Mouse (Mus musculus) CD4-positive naive resting alpha-beta T cell, adult 57 days (primary cell): ENCODE results near the gene Hras. TPM values are rescaled to one million over a fixed set of nuclear protein-coding genes. Genes with fewer than 3 reads are reported as not detected.

Experiments
- total RNA-seq: library from RNA; stranded (reverse); gene quantifications from one replicate; pipeline ENCODE4 v1.2.4, GENCODE M21; 2023

The Hras gene
- 31.0 TPM for total RNA-seq

DNA sequence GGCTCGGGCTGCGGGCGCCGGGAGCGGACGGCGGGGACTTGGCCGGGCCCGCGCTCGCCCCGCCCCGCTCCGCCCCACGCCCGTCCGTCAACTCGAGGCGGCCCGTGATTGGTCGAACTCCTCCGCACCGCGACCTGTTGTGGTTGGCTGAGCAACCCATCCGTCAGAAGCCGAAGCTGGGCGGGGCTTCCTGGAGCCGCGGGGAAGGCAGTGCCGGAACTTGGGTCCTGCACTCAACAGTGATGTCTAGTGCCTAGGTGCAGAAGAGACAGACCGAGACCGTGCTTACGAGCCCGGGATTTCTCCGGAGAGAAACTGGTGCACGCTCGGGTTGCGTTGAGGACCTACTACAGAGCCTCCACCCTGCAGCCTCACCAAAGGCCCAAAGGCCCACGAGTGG, at the start of gene Hras, which contains the start of gene Lrrc56:
Gene Hras, minus strand, starts transcription at position 58 of the 400 bp plus-strand sequence.
Gene Lrrc56, plus strand, starts transcription at position 210 of the 400 bp plus-strand sequence.

DNA sequence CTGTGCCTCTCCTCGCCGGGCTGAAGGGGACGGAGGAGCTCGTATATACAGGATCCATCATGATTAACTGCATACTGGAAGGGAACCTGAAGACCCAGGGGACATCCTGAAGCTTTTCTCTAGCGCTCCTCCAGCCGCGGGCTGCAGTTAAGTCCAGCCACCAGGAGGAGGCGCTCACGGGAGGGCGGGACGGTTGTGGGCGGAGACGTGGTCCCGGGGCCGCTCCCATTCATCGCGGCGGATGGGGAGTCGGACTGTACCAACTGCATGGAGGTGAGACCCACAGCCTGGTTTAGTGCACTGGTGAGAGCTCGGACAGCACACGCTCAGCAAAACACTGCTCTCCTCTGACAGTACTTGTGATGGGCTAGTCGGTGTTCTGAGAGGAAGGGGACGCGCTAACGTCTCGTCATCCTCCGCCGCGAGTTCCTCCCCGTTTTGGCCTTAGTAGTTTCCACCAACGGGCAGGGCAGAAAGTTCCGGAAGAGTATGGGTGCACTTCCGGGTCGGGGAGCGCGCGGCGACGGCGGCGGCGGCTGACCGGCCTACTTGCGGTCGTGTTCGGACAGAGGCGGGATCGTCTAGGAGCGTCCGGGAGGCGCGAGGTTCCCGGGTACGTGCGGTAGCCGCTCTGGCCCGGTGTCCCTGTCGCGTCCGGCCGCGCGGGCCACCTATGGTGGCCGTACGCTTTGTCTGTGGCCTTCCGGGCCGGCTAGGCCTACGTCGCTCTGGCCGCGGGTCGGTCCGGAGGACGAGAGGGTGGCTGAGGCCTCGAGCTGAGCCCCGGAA, 34.7 kb upstream of the Hras start, which contains the start of gene Phrf1:
Gene Phrf1, plus strand, starts transcription at position 506 of the 789 bp plus-strand sequence.

DNA sequence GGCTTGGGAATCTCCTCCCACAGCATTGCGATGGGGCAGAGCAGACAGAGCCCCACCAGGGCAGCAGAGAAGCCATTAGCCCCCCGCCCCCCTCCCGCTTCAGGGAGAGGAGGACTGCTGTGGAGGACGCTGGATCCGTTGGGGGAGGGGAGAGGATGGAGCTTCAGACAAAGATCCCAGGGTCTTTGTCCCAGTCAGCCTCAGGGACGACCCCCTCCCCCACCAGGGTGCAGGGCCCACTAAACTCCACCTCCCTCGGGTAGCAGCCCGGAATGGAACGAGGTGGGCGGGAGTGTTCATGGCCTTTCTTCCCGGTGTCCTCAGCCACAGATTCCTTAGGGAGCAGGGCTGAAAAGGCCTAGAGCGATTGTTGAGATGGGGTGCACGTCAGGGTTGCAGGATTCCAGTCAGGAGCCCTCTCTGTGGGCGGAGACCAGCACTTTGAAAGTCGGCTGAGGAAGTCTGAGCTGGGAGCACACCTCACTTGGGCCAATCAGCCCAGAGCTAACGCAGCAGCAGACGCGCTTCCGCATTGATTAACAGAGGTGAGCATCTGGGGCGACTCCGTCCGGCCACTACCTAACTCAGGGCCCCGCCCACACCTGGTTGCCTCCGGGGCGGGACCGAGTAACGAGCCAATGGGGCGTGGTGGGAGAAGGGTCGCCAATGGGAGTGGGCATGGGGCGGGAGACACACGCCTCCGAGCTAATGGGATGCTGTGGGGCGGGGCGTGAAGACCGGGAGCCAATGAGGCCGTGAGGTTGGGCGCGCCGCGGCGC, 21.5 kb upstream of the Hras start, which contains the start of gene Rassf7:
Gene Rassf7, plus strand, starts transcription at position 760 of the 779 bp plus-strand sequence.

DNA sequence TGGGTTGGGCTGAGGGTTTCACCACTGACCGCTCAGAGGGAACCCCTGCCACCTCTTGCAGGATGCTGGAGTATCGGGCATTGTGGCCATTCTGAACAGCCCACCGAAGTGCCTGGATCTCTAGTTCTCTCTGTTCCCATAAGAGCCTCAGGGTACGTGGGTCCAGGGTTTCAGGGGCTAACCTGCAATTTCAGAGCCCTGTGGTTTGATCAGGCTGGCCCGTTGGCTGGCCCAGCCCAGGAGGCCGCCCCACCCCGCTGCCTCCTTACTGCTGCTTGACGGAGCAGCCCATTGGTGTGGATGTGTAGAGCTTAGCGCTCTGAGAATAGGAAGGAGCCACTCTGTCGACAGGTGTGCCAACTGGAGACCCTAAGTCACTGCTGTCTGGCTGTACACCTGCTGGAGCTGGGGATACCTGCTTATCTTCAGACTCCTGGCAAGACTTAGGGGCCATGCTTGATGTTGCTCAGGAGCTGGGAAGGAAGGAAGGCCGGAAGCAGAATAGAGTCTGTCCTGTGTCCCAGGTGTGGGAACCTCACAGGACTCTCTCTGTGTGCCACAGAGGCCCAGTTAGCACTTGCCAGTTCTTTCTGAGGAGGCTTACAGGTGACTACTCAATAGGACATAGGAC, 19.9 kb upstream of the Hras start, which contains the start of gene Lmntd2:
Gene Lmntd2, minus strand, starts transcription at position 476 of the 631 bp plus-strand sequence.

DNA sequence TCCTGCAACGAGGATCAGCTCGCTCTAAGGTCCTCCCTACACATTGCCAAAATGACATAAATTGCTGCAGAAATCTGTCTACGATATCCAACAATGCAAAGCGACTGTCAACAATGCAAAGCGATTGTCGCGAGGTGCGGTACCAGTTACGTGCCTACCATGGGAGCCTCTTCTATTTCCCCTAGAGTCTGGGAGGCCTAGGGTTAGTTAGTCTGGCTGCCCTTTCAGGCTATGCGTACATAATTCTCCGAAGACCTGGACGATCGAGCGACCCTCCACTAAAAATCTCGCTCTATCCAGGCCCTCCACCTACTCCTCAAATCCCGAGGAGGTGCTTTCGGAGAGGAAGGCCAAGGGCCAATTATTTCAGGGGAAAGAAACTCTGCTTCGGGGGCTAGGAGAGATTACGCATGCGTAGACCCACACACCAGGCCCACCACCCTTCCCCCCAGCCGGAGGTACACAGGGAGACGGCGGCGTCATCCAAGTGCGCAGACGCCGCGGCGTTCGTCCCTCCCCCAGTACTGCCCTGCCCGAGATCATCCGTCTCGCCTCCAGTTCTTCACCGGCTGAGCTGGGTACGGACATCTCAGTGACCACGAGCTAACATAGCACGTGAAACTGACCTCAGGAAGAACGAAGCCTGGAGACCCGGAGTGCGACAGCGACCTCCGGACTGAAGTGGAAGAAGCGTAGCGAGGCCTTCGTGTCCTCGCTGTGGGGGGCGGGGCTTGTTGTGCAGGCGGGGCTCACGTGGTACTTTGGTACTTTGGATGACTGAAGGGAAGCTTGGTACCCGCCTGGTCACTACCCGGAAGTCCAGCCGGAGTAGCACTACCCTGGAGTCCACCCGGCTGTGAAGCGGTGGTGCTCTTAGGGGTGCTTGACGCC, 21.4 kb downstream of the Hras start, which contains the start of gene Rnh1:
Gene Rnh1, minus strand, starts transcription at position 742 of the 891 bp plus-strand sequence.

Other genes starting within 250 kb of the Hras start
- gene Ifitm5, start 243.7 kb downstream of the Hras start, total RNA-seq, result not detected
- not detected for gene Gm45717, start 238.1 kb downstream of the Hras start, total RNA-seq
- gene Ifitm2, start 238.0 kb downstream of the Hras start, total RNA-seq, result 19.8 TPM
- gene Ifitm1, start 226.8 kb downstream of the Hras start, total RNA-seq, result 5.5 TPM
- gene Ifitm3, start 183.2 kb downstream of the Hras start, total RNA-seq, result 12.2 TPM
- gene Ifitm6, start 176.1 kb downstream of the Hras start, total RNA-seq, result 1.9 TPM
- not detected for gene Gm17387, start 164.9 kb downstream of the Hras start, total RNA-seq
- 1.3 TPM for gene B4galnt4, start 132.9 kb downstream of the Hras start, total RNA-seq
- 39.7 TPM for gene Pkp3, start 115.8 kb downstream of the Hras start, total RNA-seq
- gene Sigirr, start 93.4 kb downstream of the Hras start, total RNA-seq, result 76.9 TPM
- 0.30 TPM for gene Ano9, start 76.2 kb downstream of the Hras start, total RNA-seq
- 12.8 TPM for gene Ptdss2, start 71.6 kb downstream of the Hras start, total RNA-seq
- gene Rnh1, start 21.1 kb downstream of the Hras start, total RNA-seq, result 43.4 TPM
- gene Lrrc56, start 152 bp upstream of the Hras start, total RNA-seq, result 4.7 TPM
- gene Lmntd2, start 20.1 kb upstream of the Hras start, total RNA-seq, result 3.3 TPM
- 10.2 TPM for gene Rassf7, start 21.9 kb upstream of the Hras start, total RNA-seq
- gene Phrf1, start 34.8 kb upstream of the Hras start, total RNA-seq, result 165 TPM
- gene Irf7, start 72.5 kb upstream of the Hras start, total RNA-seq, result 47.4 TPM
- gene Cdhr5, start 82.8 kb upstream of the Hras start, total RNA-seq, result not detected
- not detected for gene Sct, start 85.1 kb upstream of the Hras start, total RNA-seq
- not detected for gene Drd4, start 98.0 kb upstream of the Hras start, total RNA-seq
- 68.8 TPM for gene Deaf1, start 133.7 kb upstream of the Hras start, total RNA-seq
- 24.8 TPM for gene Tmem80, start 133.7 kb upstream of the Hras start, total RNA-seq
- 0.65 TPM for gene Eps8l2, start 144.9 kb upstream of the Hras start, total RNA-seq
- gene Taldo1, start 198.2 kb upstream of the Hras start, total RNA-seq, result 98.5 TPM
- gene Gatd1, start 220.1 kb upstream of the Hras start, total RNA-seq, result 37.5 TPM
- gene Cend1, start 235.5 kb upstream of the Hras start, total RNA-seq, result not detected
- gene Slc25a22, start 243.9 kb upstream of the Hras start, total RNA-seq, result 49.9 TPM